Comparison of ENCODE assay signal across 7 mouse cellular contexts in genomic region chr4:133344112-133344511, GRCm38 (mm10). TPM values are rescaled to one million over a fixed set of nuclear protein-coding genes. Genes with fewer than 3 reads are reported as not detected.
DNase-seq lines count a peak whose midpoint lies in the region; ATAC-seq and TF ChIP-seq lines count a peak whose summit lies in the region.

No protein-coding gene starts in this region.

- ATAC-seq in kidney, embryonic 14.5 days (ENCODE audit: low FRiP score, low TSS enrichment) = no peak
- ATAC-seq in erythroblast, adult 5-6 weeks (replicated peaks; ENCODE audit: low FRiP score, poor library complexity, severe bottlenecking) = 0 out of 2 replicates have a peak, but pooled peaks have one; percentile 50
- ATAC-seq in granulocyte monocyte progenitor cell, adult 5-6 weeks (replicated peaks; ENCODE audit: poor library complexity, severe bottlenecking) = no peak

- no peak overlapping the region for H3K9ac ChIP-seq in kidney, embryonic 14.5 days (ENCODE audit: low read depth, low read length)
- H3K9ac ChIP-seq in CH12.LX (ENCODE audit: insufficient read depth, low read depth) = no peak overlapping the region

- H3K36me3 ChIP-seq in kidney, embryonic 14.5 days (ENCODE audit: control insufficient read depth, insufficient read depth, low read length) = no peaks in the 10 kb centered on the region
- H3K36me3 ChIP-seq in CH12.LX (replicated peaks in 1 of 2; ENCODE audit: control insufficient read depth in 1 of 2, insufficient read depth in 1 of 2, low read length in 1 of 2) = no peaks in the 10 kb centered on the region

- dilution Hi-C loops in CH12.LX (cut with MboI; ENCODE audit: extremely low pct_ligation_motif_present, extremely low pct_unique_long_range_greater_than_20kb, low sequenced_read_pairs) = no loop called here

- TF ChIP-seq EP300 in CH12.LX (IDR thresholded peaks at IDR 0.05; ENCODE audit: low read length) = no peak

- 8% methylated on average over 4 of the region's 4 CpGs for WGBS in kidney, embryonic 14.5 days

- no peaks in the 10 kb centered on the region for H3K4me1 ChIP-seq in kidney, embryonic 14.5 days (ENCODE audit: control insufficient read depth, insufficient read depth, low read length)
- peaks cover 3 to 32% of the 10 kb centered on the region in 2 experiments for H3K4me1 ChIP-seq in CH12.LX (ENCODE audit: control insufficient read depth in 1 of 2, insufficient read depth in 2 of 2)

- DNase-seq in kidney, adult 8-10 months = peak; percentile 18 to 41
- peak; percentile 34 for DNase-seq in CH12.LX (ENCODE audit: extremely low read depth)
- peak; percentile 57 for DNase-seq in NIH3T3 (ENCODE audit: low read depth)
- DNase-seq in lung, postnatal 10 days = peak; percentile 62

- in situ Hi-C loops in CH12.LX (cut with MboI; ENCODE audit: low pct_ligation_motif_present, low pct_unique_long_range_greater_than_20kb, low sequenced_read_pairs) = no loop called here

- H3K27ac ChIP-seq in kidney, embryonic 14.5 days (ENCODE audit: low read depth, low read length) = no peak overlapping the region
- H3K27ac ChIP-seq in CH12.LX (ENCODE audit: insufficient read depth, low read depth) = no peak overlapping the region

- H3K4me3 ChIP-seq in kidney, embryonic 14.5 days (ENCODE audit: low read length) = no peak overlapping the region
- H3K4me3 ChIP-seq in CH12.LX (replicated peaks in 1 of 3; ENCODE audit: low read depth in 2 of 3, low read length in 2 of 3, poor library complexity in 1 of 3) = no peak overlapping the region

- no peaks in the 10 kb centered on the region; the same call in 1 of the 2 replicates for H3K27me3 ChIP-seq in kidney, embryonic 14.5 days (ENCODE audit: control insufficient read depth, insufficient read depth, low read length)
- peaks cover 16% of the 10 kb centered on the region for H3K27me3 ChIP-seq in CH12.LX (replicated peaks)

- no peaks in the 10 kb centered on the region for H3K79me2 ChIP-seq in CH12.LX (replicated peaks; ENCODE audit: control insufficient read depth, extremely low read depth, insufficient read depth, poor library complexity, severe bottlenecking)

- peak; percentile 52 to 69 for TF ChIP-seq CTCF in CH12.LX (conservative IDR thresholded peaks at IDR 0.05 in 1 of 2, IDR thresholded peaks at IDR 0.05 in 1 of 2; ENCODE audit: low read depth in 2 of 2, low read length in 2 of 2)

- H3K9me3 ChIP-seq in kidney, embryonic 14.5 days (ENCODE audit: control insufficient read depth, low read length) = no peaks in the 10 kb centered on the region
- H3K9me3 ChIP-seq in CH12.LX (replicated peaks; ENCODE audit: low read length) = no peaks in the 10 kb centered on the region

- no peak for TF ChIP-seq POLR2A in CH12.LX (IDR thresholded peaks at IDR 0.05; ENCODE audit: low read depth, low read length)

- TF ChIP-seq RAD21 in CH12.LX (IDR thresholded peaks at IDR 0.05; ENCODE audit: low read depth, low read length) = peak; percentile 14

- H3K4me2 ChIP-seq in kidney, embryonic 14.5 days (replicated peaks; ENCODE audit: low read depth, low read length) = no peak overlapping the region
- no peak overlapping the region for H3K4me2 ChIP-seq in CH12.LX (ENCODE audit: insufficient read depth, low read depth, poor library complexity, severe bottlenecking)

TF ChIP-seq in CH12.LX, 34 proteins besides CTCF, POLR2A, EP300 and RAD21:
- TF ChIP-seq MEF2A (IDR thresholded peaks at IDR 0.05; ENCODE audit: borderline replicate concordance, low read depth, low read length) (no peak), SMC3 (IDR thresholded peaks at IDR 0.05; ENCODE audit: low read depth, low read length) (peak; percentile 46)

RNA-seq across cellular contexts. Expression of gene Wdtc1, which starts 9.2 kb away (rescaled TPM):
- polyA plus RNA-seq in kidney, embryonic 14.5 days (2014; fragmentation: Nextera tagmentation; extraction: Ambion mirVana) = 10.0 and 16.0 TPM in 2 replicates
- 6.8 and 10.8 TPM in 2 replicates for total RNA-seq in CH12.LX (2012; rRNA removed)
- 2.8 and 3.0 TPM in 2 replicates for total RNA-seq in CH12.LX (2014; rRNA removed)
- polyA plus RNA-seq in CH12.LX (2012; ENCODE audit: insufficient read length, low read depth) = 9.1 and 9.6 TPM in 2 replicates
- total RNA-seq in erythroblast, adult 5-6 weeks (2015; ENCODE audit: low replicate concordance) = 8.6 and 9.6 TPM in 2 replicates
- total RNA-seq in erythroblast, adult 5-6 weeks (2017; ENCODE audit: low replicate concordance) = 8.4 and 18.3 TPM in 2 replicates
- total RNA-seq in granulocyte monocyte progenitor cell, adult 5-6 weeks (2014; fragmentation: Nextera tagmentation) = 10.2 and 10.7 TPM in 2 replicates
- total RNA-seq in granulocyte monocyte progenitor cell, adult 5-6 weeks (2017) = 7.2 and 9.1 TPM in 2 replicates

RNA-seq across cellular contexts. Expression of gene Slc9a1, which starts 25.4 kb away (rescaled TPM):
- polyA plus RNA-seq in kidney, embryonic 14.5 days (2014; fragmentation: Nextera tagmentation; extraction: Ambion mirVana) = 5.6 and 7.6 TPM in 2 replicates
- 4.2 and 4.7 TPM in 2 replicates for total RNA-seq in CH12.LX (2012; rRNA removed)
- 0.66 and 1.4 TPM in 2 replicates for total RNA-seq in CH12.LX (2014; rRNA removed)
- polyA plus RNA-seq in CH12.LX (2012; ENCODE audit: insufficient read length, low read depth) = 12.0 and 16.7 TPM in 2 replicates
- total RNA-seq in erythroblast, adult 5-6 weeks (2015; ENCODE audit: low replicate concordance) = 6.5 and 9.8 TPM in 2 replicates
- total RNA-seq in erythroblast, adult 5-6 weeks (2017; ENCODE audit: low replicate concordance) = 5.9 and 8.3 TPM in 2 replicates
- 17.4 and 22.1 TPM in 2 replicates for total RNA-seq in granulocyte monocyte progenitor cell, adult 5-6 weeks (2014; fragmentation: Nextera tagmentation)
- 9.9 and 14.6 TPM in 2 replicates for total RNA-seq in granulocyte monocyte progenitor cell, adult 5-6 weeks (2017)
